ENCODE assay signal across 8 mouse cellular contexts in the genomic region with DNA sequence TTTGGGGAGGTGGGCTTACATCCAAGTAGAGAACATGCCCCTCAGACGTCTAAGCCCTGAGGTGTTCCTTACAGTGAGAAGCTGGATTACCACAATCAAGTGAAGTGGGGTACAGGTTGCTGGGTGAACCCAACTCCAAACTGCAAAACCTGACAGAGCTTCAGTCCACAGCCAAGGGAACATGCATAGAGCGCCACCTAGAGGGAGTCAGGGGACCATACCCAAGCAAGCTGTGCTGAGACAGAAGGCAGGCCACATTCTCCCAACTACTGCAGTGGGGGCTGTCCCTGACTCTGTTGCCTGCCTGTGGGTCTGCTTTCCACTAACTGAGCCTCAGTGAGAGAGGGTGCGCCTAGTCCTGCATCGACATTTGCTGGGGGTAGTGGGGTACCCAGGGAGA. TPM values are rescaled to one million over a fixed set of nuclear protein-coding genes. Genes with fewer than 3 reads are reported as not detected.
DNase-seq lines count a peak whose midpoint lies in the region; ATAC-seq and TF ChIP-seq lines count a peak whose summit lies in the region.

No protein-coding gene starts in this region.

- H3K27me3 ChIP-seq in forebrain, embryonic 11.5 days (ENCODE audit: control insufficient read depth, insufficient read depth, low read length) = peaks cover 2% of the 10 kb centered on the region; the same call in 1 of the 2 replicates
- H3K27me3 ChIP-seq in neural tube, embryonic 15.5 days (replicated peaks) = peaks cover 7% of the 10 kb centered on the region; the same call in 1 of the 2 replicates

- 19% methylated on average over 4 of the region's 4 CpGs for WGBS in forebrain, embryonic 11.5 days
- WGBS in lung, adult 2 months = 38% methylated on average over 4 of the region's 4 CpGs
- 29% methylated on average over 4 of the region's 4 CpGs for WGBS in neural tube, embryonic 15.5 days

- DNase-seq in ES-CJ7 (ENCODE audit: low read depth, low spot score) (peak; percentile 81), ZHBTc4 (ENCODE audit: low read depth, low spot score) (peak; percentile 77)
- DNase-seq in forebrain, embryonic 11.5 days (ENCODE audit: low spot score) = peak; percentile 71
- peak; percentile 64 for DNase-seq in heart, postnatal 4 days
- DNase-seq in layer of hippocampus, adult 2 months (ENCODE audit: low spot score in 2 of 2) = peak; percentile 71 to 85
- DNase-seq in lung, adult 2 months = peak; percentile 42
- no peak for DNase-seq in cerebellum, adult 9-10 months

- H3K4me2 ChIP-seq in forebrain, embryonic 11.5 days (ENCODE audit: low read depth, low read length, severe bottlenecking) = no peak overlapping the region
- H3K4me2 ChIP-seq in neural tube, embryonic 15.5 days = no peak overlapping the region

- no peak for TF ChIP-seq POLR2A in lung, adult 2 months (IDR thresholded peaks at IDR 0.05; ENCODE audit: borderline replicate concordance, extremely low read depth, low read depth, low read length)

- H3K36me3 ChIP-seq in forebrain, embryonic 11.5 days (ENCODE audit: control insufficient read depth, insufficient read depth, low read length) = no peaks in the 10 kb centered on the region
- H3K36me3 ChIP-seq in neural tube, embryonic 15.5 days = no peaks in the 10 kb centered on the region

- H3K4me3 ChIP-seq in forebrain, embryonic 11.5 days (ENCODE audit: low read depth, low read length) = no peak overlapping the region
- H3K4me3 ChIP-seq in layer of hippocampus, adult 2 months = no peak overlapping the region
- no peak overlapping the region for H3K4me3 ChIP-seq in lung, adult 2 months (replicated peaks; ENCODE audit: extremely low read depth, low read depth, low read length)
- H3K4me3 ChIP-seq in neural tube, embryonic 15.5 days (replicated peaks) = no peak overlapping the region

- no peaks in the 10 kb centered on the region for H3K4me1 ChIP-seq in forebrain, embryonic 11.5 days (replicated peaks; ENCODE audit: control insufficient read depth, insufficient read depth, low read length)
- no peaks in the 10 kb centered on the region for H3K4me1 ChIP-seq in lung, adult 2 months (ENCODE audit: control insufficient read depth, insufficient read depth, low read length)
- peaks cover 18% of the 10 kb centered on the region for H3K4me1 ChIP-seq in neural tube, embryonic 15.5 days

- peak; percentile 91 for TF ChIP-seq CTCF in layer of hippocampus, adult 2 months (conservative IDR thresholded peaks at IDR 0.05)
- peak; percentile 91 for TF ChIP-seq CTCF in lung, adult 2 months (IDR thresholded peaks at IDR 0.05; ENCODE audit: insufficient read depth, low read length)

- no peak overlapping the region for H3K27ac ChIP-seq in forebrain, embryonic 11.5 days (ENCODE audit: low read depth, low read length)
- H3K27ac ChIP-seq in layer of hippocampus, adult 2 months = peak overlapping the region; percentile 46; the same call in 1 of the 2 replicates
- H3K27ac ChIP-seq in neural tube, embryonic 15.5 days (replicated peaks) = no peak overlapping the region

- H3K9me3 ChIP-seq in forebrain, embryonic 11.5 days (ENCODE audit: control insufficient read depth, low read length) = no peaks in the 10 kb centered on the region
- H3K9me3 ChIP-seq in neural tube, embryonic 15.5 days (replicated peaks) = no peaks in the 10 kb centered on the region

- ATAC-seq in forebrain, embryonic 11.5 days (replicated peaks; ENCODE audit: low FRiP score) = peak; percentile 58
- peak; percentile 25; the same call in 1 of the 2 replicates for ATAC-seq in neural tube, embryonic 15.5 days (ENCODE audit: low FRiP score)

- H3K9ac ChIP-seq in forebrain, embryonic 11.5 days (ENCODE audit: low read length) = no peak overlapping the region
- no peak overlapping the region for H3K9ac ChIP-seq in neural tube, embryonic 15.5 days (replicated peaks)

RNA-seq across cellular contexts. Expression of a gene that starts 10.4 kb away (rescaled TPM):
- polyA plus RNA-seq in forebrain, embryonic 11.5 days (2014; fragmentation: Nextera tagmentation; extraction: Ambion mirVana) = 0.55 and 0.63 TPM in 2 replicates
- total RNA-seq in heart, postnatal 4 days (2021) = not detected
- 10 to 100 TPM; 23.9 to 25.8 TPM for total RNA-seq in layer of hippocampus, adult 2 months (2021)
- polyA plus RNA-seq in lung, adult 2 months (2012; rRNA removed) = 0.08 and 2.3 TPM in 2 replicates
- 3.0 and 3.5 TPM in 2 replicates for polyA plus RNA-seq in neural tube, embryonic 15.5 days (2015; fragmentation: Nextera tagmentation; extraction: Ambion mirVana)

RNA-seq across cellular contexts. Expression of a gene that starts 51.0 kb away (rescaled TPM):
- polyA plus RNA-seq in forebrain, embryonic 11.5 days (2014; fragmentation: Nextera tagmentation; extraction: Ambion mirVana) = 20.8 and 20.9 TPM in 2 replicates
- 10 to 100 TPM; 30.9 to 34.2 TPM for total RNA-seq in heart, postnatal 4 days (2021)
- 10 to 100 TPM; 13.1 to 15.9 TPM for total RNA-seq in layer of hippocampus, adult 2 months (2021)
- polyA plus RNA-seq in lung, adult 2 months (2012; rRNA removed) = 5.0 and 8.8 TPM in 2 replicates
- polyA plus RNA-seq in neural tube, embryonic 15.5 days (2015; fragmentation: Nextera tagmentation; extraction: Ambion mirVana) = 25.6 and 27.5 TPM in 2 replicates
